Mouse (Mus musculus) lung, postnatal 0 days (tissue): ENCODE data around the gene Fanci. TPM values are rescaled to one million over a fixed set of nuclear protein-coding genes. Genes with fewer than 3 reads are reported as not detected.

Experiments
- ATAC-seq: fragments of 200-750 bp; cut with Nextera tagmentation; 2 replicates; pipeline ENCODE4 v1.8.0; 2017; ENCODE audit warnings: moderate library complexity
- DNase-seq: peaks from one replicate; pipeline ENCODE4 v3.0.0-alpha.2; 2016; ENCODE audit warnings: low spot score
- H3K27ac ChIP-seq: fragments of 300-500 bp; sonication (generic); 2 replicates; pipeline ENCODE4 v1.5.1; 2014; ENCODE audit warnings: antibody characterized with exemption, mild to moderate bottlenecking, low read length, mixed read lengths
- H3K27me3 ChIP-seq: fragments of 300-500 bp; sonication (generic); replicated peaks from 2 replicates; pipeline ENCODE4 v1.6.1; 2014; ENCODE audit warnings: low read length, mixed read lengths; ENCODE audit not compliant: insufficient read depth
- H3K36me3 ChIP-seq: fragments of 300-500 bp; sonication (generic); 2 replicates; pipeline ENCODE4 v1.6.1; 2014; ENCODE audit warnings: low read length, mixed read lengths; ENCODE audit not compliant: insufficient read depth
- H3K4me1 ChIP-seq: fragments of 300-500 bp; sonication (generic); 2 replicates; pipeline ENCODE4 v1.6.1; 2014; ENCODE audit warnings: antibody characterized with exemption, low read depth, low read length, mixed read lengths; ENCODE audit not compliant: insufficient read depth
- H3K4me2 ChIP-seq: fragments of 300-500 bp; sonication (generic); replicated peaks from 2 replicates; pipeline ENCODE4 v1.6.1; 2014; ENCODE audit warnings: low read depth, mild to moderate bottlenecking, low read length, moderate library complexity, mixed read lengths
- H3K4me3 ChIP-seq: fragments of 300-500 bp; sonication (generic); 2 replicates; pipeline ENCODE4 v1.5.1; 2014; ENCODE audit warnings: low read depth, low read length
- H3K9ac ChIP-seq: fragments of 300-500 bp; sonication (generic); replicated peaks from 2 replicates; pipeline ENCODE4 v1.6.1; 2014; ENCODE audit warnings: low read depth, mild to moderate bottlenecking
- H3K9me3 ChIP-seq: fragments of 300-500 bp; sonication (generic); 2 replicates; pipeline ENCODE4 v1.6.1; 2016; ENCODE audit warnings: low read length, mixed read lengths
- CTCF ChIP-seq: IDR thresholded peaks from 2 replicates; pipeline ENCODE4 v1.5.1; 2016; ENCODE audit warnings: antibody characterized with exemption, mild to moderate bottlenecking
- EP300 ChIP-seq: IDR thresholded peaks from 2 replicates; pipeline ENCODE4 v1.6.1; 2016; ENCODE audit warnings: antibody characterized with exemption, mild to moderate bottlenecking, control low read depth
- whole genome bisulfite sequencing: fragments of 180-500 bp; shearing (Covaris S2); extraction: QIAGEN DNeasy Blood & Tissue Kit; methylation state at CpG from one replicate; pipeline ENCODE4 v1.1.7; 2014; 5-methylcytosine and 5-hydroxymethylcytosine counted together
- polyA plus RNA-seq: library from polyadenylated mRNA; unstranded; fragments of >200 nt; fragmentation: Nextera tagmentation; extraction: Ambion mirVana; gene quantifications from 2 replicates; pipeline ENCODE4 v1.2.1, GENCODE M21; 2015

Gene Fanci
- polyA plus RNA-seq, 1 experiment from 2014 or later: 0.50 TPM

DNA sequence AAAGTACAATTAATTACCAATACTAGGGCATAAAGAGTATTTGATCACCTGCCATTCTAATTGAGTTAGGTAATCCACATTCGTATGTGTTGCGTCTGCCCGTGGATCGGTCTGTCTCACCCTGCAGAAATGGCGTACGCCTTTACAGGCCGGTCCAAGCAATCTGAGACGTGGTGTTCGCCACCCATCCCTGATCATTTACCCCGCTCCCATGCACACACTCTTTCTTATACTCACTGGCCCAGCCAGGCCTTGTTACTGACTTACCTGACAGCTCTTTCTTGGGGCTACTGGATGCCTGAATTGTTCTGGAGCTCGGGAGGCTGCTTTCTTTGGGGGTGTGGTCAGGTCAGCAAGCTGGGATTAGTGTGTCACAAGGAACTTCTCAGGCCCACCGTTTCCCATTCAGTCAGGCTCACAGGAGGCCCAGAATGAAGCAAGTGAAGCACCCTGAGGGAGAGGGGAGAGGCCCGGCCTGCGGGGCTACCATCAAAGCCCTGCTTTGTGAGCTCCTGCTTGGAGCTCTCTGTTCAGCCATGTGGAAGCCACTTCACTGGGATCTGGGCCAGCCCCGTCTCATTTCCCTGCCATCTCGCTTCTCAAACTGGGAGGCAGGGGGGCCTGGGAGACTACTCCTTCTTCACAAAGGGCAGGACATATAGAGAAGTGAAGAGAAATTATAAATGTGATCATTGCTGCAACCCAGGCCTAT lies 5.2 kb upstream of the Fanci start, which contains the start of gene Rlbp1:
TSS of gene Rlbp1 (minus strand) at position 627 of the 712 bp plus-strand sequence.
- H3K36me3 ChIP-seq: no peaks in the 10 kb centered on the region
- H3K4me1 ChIP-seq: no peaks in the 10 kb centered on the region
- ATAC-seq (no peak), DNase-seq (no peak)
- no peak for TF ChIP-seq EP300
- no peak for TF ChIP-seq CTCF
- H3K4me2 ChIP-seq: no peak within 1 kb of the TSS
- WGBS: 71% methylated on average over 16 of the region's 16 CpGs
- H3K9ac ChIP-seq: no peak within 1 kb of the TSS
- H3K4me3 ChIP-seq: no peak within 1 kb of the TSS
- no peak within 1 kb of the TSS for H3K27ac ChIP-seq
- H3K9me3 ChIP-seq: no peaks in the 10 kb centered on the region
- no peaks in the 10 kb centered on the region for H3K27me3 ChIP-seq

DNA sequence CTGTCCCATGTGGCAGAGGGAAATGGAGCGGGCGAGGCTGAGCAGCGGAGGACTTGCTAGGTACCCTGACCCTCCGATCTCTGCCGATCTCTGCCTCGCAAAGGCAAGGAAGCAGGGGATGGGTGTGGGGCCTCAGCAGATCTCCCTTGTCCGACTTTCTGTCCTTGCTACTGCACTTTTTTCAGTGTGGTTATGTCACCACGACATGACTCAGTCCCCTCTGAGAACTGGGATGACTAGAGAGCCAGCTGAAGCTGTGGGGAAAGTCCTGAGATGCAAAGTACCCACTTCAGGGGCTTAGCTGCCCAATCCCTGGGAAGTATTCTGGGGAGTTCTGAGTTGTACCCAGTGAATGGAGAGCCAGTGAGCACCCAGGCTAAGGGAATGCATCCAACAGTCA lies 4.6 kb upstream of the Fanci start:
- DNase-seq (no peak), ATAC-seq (no peak)
- no peaks in the 10 kb centered on the region for H3K27me3 ChIP-seq
- no peaks in the 10 kb centered on the region for H3K36me3 ChIP-seq
- no peak overlapping the region for H3K4me3 ChIP-seq
- no peak overlapping the region for H3K4me2 ChIP-seq
- no peak overlapping the region for H3K27ac ChIP-seq
- no peaks in the 10 kb centered on the region for H3K4me1 ChIP-seq
- 69% methylated on average over 8 of the region's 8 CpGs for WGBS
- no peak for TF ChIP-seq CTCF
- TF ChIP-seq EP300: no peak
- no peak overlapping the region for H3K9ac ChIP-seq
- no peaks in the 10 kb centered on the region for H3K9me3 ChIP-seq

DNA sequence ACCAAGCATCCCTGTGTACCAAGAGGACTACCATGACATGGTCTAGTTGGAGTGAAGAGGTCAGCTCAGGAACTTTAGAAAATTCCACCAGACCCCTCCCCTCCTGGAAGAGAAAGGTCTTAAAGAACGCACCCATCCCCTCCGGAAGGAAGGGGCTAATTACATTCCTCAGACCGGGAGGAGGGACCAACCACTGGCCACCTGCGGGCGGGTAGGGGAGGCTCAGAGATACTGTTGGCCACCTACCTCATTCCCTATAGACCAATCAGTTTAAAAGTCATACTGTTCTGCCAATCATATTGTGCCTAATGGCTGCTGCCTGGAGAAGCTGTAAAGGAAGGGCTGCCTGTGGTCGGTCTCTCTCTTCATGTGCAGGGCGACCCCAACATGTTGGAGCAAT lies 3.7 kb upstream of the Fanci start:
- DNase-seq (no peak), ATAC-seq (no peak)
- no peaks in the 10 kb centered on the region for H3K36me3 ChIP-seq
- no peak overlapping the region for H3K4me3 ChIP-seq
- no peak overlapping the region for H3K4me2 ChIP-seq
- no peak overlapping the region for H3K9ac ChIP-seq
- no peak overlapping the region for H3K27ac ChIP-seq
- 39% methylated on average over 7 of the region's 7 CpGs for WGBS
- TF ChIP-seq CTCF: no peak
- TF ChIP-seq EP300: no peak
- no peaks in the 10 kb centered on the region for H3K27me3 ChIP-seq
- H3K9me3 ChIP-seq: no peaks in the 10 kb centered on the region
- H3K4me1 ChIP-seq: 0 out of 2 replicates have a peak, but pooled peaks cover 6% of the 10 kb centered on the region

DNA sequence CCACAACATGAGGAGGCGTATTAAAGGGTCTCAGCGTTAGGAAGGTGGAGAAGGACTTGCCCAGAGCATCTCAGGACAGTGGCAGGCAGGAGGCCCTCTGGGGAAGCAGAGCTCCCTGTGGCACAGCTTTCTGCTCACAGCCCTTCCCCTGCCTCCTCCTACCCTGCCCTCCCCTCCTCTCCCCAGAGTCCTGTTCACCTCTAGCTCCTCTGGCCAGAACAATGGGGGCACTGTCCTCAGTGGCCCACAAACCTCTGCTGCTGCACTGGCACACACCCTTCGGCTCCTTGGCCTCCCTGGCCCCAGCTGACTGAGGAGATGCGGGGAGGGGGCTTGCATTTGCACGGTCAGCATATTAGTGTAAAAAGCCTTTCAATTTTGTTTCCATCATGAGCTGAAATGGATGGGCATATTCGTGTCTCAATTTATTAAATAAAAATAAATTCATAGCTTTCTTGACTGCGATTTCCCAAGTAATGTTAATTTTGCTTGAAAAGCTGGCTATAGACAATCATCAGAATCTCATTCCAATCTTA lies 3.0 kb upstream of the Fanci start:
- no peak for TF ChIP-seq EP300
- no peak for TF ChIP-seq CTCF
- no peak overlapping the region for H3K9ac ChIP-seq
- DNase-seq (no peak), ATAC-seq (no peak)
- no peak overlapping the region for H3K4me3 ChIP-seq
- no peak overlapping the region for H3K4me2 ChIP-seq
- WGBS: 59% methylated on average over 7 of the region's 7 CpGs
- H3K36me3 ChIP-seq: no peaks in the 10 kb centered on the region
- H3K9me3 ChIP-seq: no peaks in the 10 kb centered on the region
- H3K4me1 ChIP-seq: 0 out of 2 replicates have a peak, but pooled peaks cover 6% of the 10 kb centered on the region
- H3K27me3 ChIP-seq: no peaks in the 10 kb centered on the region
- no peak overlapping the region for H3K27ac ChIP-seq

DNA sequence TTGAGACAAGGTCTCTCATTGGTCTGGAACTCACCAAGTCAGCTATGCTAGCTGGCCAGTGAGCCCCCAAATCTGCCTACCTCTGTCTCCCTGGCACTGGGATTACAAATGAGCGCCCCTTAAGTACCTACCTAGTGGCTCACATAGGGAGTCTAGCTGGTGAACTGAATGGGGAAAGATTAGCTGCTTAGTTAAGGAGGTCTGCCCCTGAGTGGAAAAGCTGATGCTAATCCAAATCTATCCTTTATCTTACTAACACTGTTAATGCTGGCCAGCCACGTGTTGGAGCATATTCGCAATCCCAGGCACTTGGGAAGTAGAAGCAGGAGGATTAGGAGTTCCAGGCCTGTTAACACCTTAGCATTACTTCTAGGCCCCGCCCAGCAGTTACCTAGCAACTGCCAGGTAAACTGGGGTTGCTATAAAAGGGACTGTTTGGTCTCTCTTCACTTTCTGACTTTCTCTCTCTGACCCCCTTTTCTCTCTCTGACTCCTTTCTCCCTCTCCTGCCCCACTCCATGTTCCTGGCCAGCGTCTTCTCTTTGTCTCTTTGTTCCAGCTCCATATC lies 1.5 kb upstream of the Fanci start:
- DNase-seq (peak; percentile 28), ATAC-seq (no peak)
- TF ChIP-seq CTCF (no peak), EP300 (no peak)
- Histone ChIP-seq H3K27ac (no peak overlapping the region), H3K9ac (no peak overlapping the region), H3K4me3 (no peak overlapping the region), H3K9me3 (no peaks in the 10 kb centered on the region), H3K4me2 (no peak overlapping the region), H3K4me1 (0 out of 2 replicates have a peak, but pooled peaks cover 6% of the 10 kb centered on the region), H3K27me3 (no peaks in the 10 kb centered on the region), H3K36me3 (no peaks in the 10 kb centered on the region)
- WGBS: 55% methylated on average over 5 of the region's 5 CpGs

DNA sequence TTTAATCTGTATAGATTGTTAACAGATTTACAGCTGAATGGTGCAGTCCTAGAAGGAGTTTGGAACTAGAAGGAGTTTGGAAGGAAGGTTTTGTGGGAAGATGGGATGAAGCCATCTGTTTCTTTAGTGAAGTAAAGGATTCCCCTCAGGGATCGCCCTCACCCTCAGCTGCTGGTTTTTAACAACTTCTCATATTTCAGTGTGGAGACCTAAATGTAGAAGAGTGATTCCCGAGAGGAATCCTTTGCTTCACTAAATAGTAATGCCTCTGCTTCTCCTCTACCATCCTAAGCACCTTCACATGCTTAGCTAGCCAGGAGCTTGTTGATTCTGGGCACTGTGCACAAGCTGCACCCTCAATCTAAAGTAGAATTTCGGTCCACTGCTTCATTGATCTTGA lies 258 bp upstream of the Fanci start:
- TF ChIP-seq CTCF (no peak), EP300 (no peak)
- DNase-seq (no peak), ATAC-seq (peak; percentile 17)
- Histone ChIP-seq H3K27me3 (no peaks in the 10 kb centered on the region), H3K36me3 (no peaks in the 10 kb centered on the region), H3K4me1 (0 out of 2 replicates have a peak, but pooled peaks cover 6% of the 10 kb centered on the region), H3K9ac (no peak overlapping the region), H3K4me3 (peak overlapping the region; percentile 42), H3K4me2 (peak overlapping the region; percentile 95), H3K27ac (peak overlapping the region; percentile 7; the same call in 1 of the 2 replicates), H3K9me3 (no peaks in the 10 kb centered on the region)
- WGBS: 3% methylated on average over 3 of the region's 3 CpGs
